Mouse (Mus musculus) liver, adult 2 months (tissue): Measurements from ENCODE around the gene D330020A13Rik. TPM values are rescaled to one million over a fixed set of nuclear protein-coding genes. Genes with fewer than 3 reads are reported as not detected.

Experiments used
- DNase-seq: peaks from one replicate; pipeline ENCODE4 v3.0.0-alpha.2; 2011; ENCODE audit warnings: low read depth, low spot score; ENCODE audit errors: extremely low read depth
- H3K27ac ChIP-seq: fragments of 200-500 bp; replicated peaks from 2 replicates; pipeline ENCODE4 v1.5.1; 2012; ENCODE audit warnings: low read depth, mild to moderate bottlenecking, control low read depth, inconsistent platforms, low read length; ENCODE audit not compliant: insufficient read depth
- H3K27me3 ChIP-seq: fragments of 200-500 bp; 2 replicates; pipeline ENCODE4 v1.6.1; 2012; ENCODE audit warnings: mild to moderate bottlenecking, moderate library complexity, low read length, inconsistent platforms; ENCODE audit not compliant: control insufficient read depth, insufficient read depth
- H3K36me3 ChIP-seq: fragments of 200-500 bp; 2 replicates; pipeline ENCODE4 v1.6.1; 2012; ENCODE audit warnings: low read length, inconsistent platforms; ENCODE audit not compliant: control insufficient read depth, insufficient read depth
- H3K4me1 ChIP-seq: fragments of 200-500 bp; 2 replicates; pipeline ENCODE4 v1.6.1; 2011; ENCODE audit warnings: low read length; ENCODE audit not compliant: control insufficient read depth, insufficient read depth
- H3K4me3 ChIP-seq: fragments of 200-500 bp; 2 replicates; pipeline ENCODE4 v1.5.1; 2011; ENCODE audit warnings: low read depth, mild to moderate bottlenecking, control low read depth, low read length, moderate library complexity; ENCODE audit not compliant: insufficient read depth
- H3K79me2 ChIP-seq: fragments of 200-500 bp; 2 replicates; pipeline ENCODE4 v1.6.1; 2012; ENCODE audit warnings: inconsistent platforms, mild to moderate bottlenecking, low read length, moderate library complexity; ENCODE audit not compliant: control insufficient read depth, insufficient read depth
- H3K9ac ChIP-seq: fragments of 200-500 bp; 2 replicates; pipeline ENCODE4 v1.6.1; 2012; ENCODE audit warnings: low read depth, mild to moderate bottlenecking, control low read depth, inconsistent platforms, low read length
- CTCF ChIP-seq: fragments of 200-500 bp; IDR thresholded peaks from 2 replicates; pipeline ENCODE4 v1.5.1; 2011; ENCODE audit warnings: low read depth, low read length, control low read depth
- POLR2A ChIP-seq: fragments of 200-500 bp; IDR thresholded peaks from 2 replicates; pipeline ENCODE4 v1.6.1; 2011; ENCODE audit warnings: low read length, control low read depth; ENCODE audit not compliant: insufficient read depth; ENCODE audit errors: extremely low read depth
- WGBS: fragments of 180-500 bp; shearing (Covaris S2); methylation state at CpG from one replicate; pipeline ENCODE4 v1.1.7; 2018; 5-methylcytosine and 5-hydroxymethylcytosine counted together
- polyA plus RNA-seq: library from polyadenylated mRNA; depleted of rRNA; stranded (reverse); fragments of >200 nt; gene quantifications from 2 replicates; pipeline ENCODE4 v1.2.3, GENCODE M21; 2012
- total RNA-seq: library from RNA; depleted of rRNA; stranded (reverse); fragments of >200 nt; gene quantifications from 2 replicates; pipeline ENCODE4 v1.2.3, GENCODE M21; 2014

Gene D330020A13Rik
- total and polyA plus RNA-seq, 2 experiments: not detected

DNA sequence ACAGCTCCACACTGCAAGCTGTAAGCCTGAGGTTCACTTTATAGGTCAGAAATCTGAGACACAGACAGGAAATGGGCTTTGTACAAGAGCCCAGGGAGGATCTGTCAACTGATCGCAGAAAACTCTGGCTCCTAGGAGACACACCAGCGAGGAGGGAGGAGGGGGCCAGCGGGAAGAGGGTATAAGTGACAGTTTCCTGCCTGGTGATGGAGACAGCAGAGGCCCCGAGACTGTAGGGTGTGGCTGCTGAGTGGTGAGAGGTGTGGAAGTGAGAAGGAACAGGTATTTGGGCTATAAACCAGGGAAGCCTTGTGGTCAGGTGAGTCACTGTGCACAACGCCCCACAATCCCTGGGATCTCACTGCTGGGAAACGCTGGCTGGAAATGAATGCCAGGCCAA, 30.0 kb upstream of the D330020A13Rik start:
- no peak overlapping the region for H3K27ac ChIP-seq
- H3K36me3 ChIP-seq: no peaks in the 10 kb centered on the region
- no peak overlapping the region for H3K4me3 ChIP-seq
- H3K79me2 ChIP-seq: no peaks in the 10 kb centered on the region
- no peak overlapping the region for H3K9ac ChIP-seq
- no peaks in the 10 kb centered on the region for H3K27me3 ChIP-seq
- WGBS: 52% methylated on average over 6 of the region's 6 CpGs
- TF ChIP-seq POLR2A (no peak), CTCF (no peak)
- no peaks in the 10 kb centered on the region for H3K4me1 ChIP-seq
- no peak for DNase-seq

DNA sequence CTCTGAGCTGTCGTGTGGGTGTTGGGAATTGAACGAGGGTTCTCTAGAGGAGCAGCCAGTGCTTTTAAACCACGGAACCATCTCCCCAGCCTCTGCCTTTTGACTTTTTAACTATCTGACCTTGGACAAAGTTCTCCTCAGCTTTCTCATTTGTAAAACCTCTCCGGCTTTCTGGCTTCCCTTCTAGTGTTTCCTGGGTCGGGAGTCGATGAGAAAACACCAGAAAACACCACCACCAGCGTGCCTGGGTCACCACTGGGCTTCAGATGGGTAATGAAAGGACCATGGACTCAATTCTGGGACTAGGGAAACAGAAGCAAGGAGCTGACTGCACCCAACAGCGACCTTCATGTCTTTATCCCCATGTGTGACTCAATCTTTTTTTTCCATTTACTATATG, 20.0 kb upstream of the D330020A13Rik start:
- TF ChIP-seq POLR2A (no peak), CTCF (no peak)
- H3K4me3 ChIP-seq: no peak overlapping the region
- H3K36me3 ChIP-seq: no peaks in the 10 kb centered on the region
- no peak for DNase-seq
- 52% methylated on average over 8 of the region's 8 CpGs for WGBS
- H3K79me2 ChIP-seq: no peaks in the 10 kb centered on the region
- no peak overlapping the region for H3K9ac ChIP-seq
- H3K27ac ChIP-seq: no peak overlapping the region
- H3K27me3 ChIP-seq: no peaks in the 10 kb centered on the region
- H3K4me1 ChIP-seq: no peaks in the 10 kb centered on the region; the same call in 1 of the 2 replicates

DNA sequence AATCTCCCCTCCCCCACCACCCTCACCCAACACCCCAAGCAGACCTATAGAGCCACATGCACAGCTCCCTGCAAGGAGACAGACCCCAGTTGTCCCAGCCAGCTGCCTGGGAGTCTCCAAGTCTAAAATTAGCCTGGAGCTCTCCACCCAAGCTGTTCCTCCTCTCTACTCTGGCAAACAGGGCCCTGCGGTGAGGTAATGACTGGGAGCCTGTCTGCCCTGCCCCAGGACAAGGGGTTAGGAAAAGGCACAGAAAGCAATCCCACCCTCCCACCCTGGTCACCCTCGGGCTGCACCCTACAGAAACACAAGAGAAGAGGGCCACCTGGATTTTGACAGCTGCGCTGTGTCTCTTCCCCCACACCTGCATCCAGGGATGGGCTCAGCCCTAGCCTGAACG, 19.3 kb upstream of the D330020A13Rik start:
- WGBS: 70% methylated on average over 4 of the region's 4 CpGs
- no peak for DNase-seq
- no peaks in the 10 kb centered on the region for H3K27me3 ChIP-seq
- H3K36me3 ChIP-seq: no peaks in the 10 kb centered on the region
- TF ChIP-seq CTCF: no peak
- no peak for TF ChIP-seq POLR2A
- no peak overlapping the region for H3K9ac ChIP-seq
- H3K4me3 ChIP-seq: no peak overlapping the region
- H3K4me1 ChIP-seq: no peaks in the 10 kb centered on the region; the same call in 1 of the 2 replicates
- no peak overlapping the region for H3K27ac ChIP-seq
- H3K79me2 ChIP-seq: no peaks in the 10 kb centered on the region

DNA sequence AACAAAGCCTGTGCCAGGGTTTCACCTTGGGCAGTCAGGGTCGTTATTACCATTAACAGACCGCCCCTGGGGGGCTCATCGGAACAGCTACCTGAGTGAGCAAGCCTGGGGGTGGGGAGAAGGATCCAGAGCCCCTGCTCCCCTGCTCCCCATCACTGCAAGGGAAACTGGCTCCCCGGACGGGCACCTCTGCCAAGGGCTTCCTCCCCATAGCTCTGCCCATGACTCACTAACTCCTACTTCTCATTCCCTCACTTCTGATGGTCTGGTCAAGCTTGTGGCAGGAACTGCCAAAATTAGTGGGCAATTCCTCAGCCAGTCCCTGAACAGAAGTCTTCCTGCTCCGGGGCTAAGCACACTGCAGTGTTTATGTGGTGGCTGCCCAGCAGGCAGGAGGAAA, 18.9 kb upstream of the D330020A13Rik start:
- Histone ChIP-seq H3K27ac (no peak overlapping the region), H3K36me3 (no peaks in the 10 kb centered on the region), H3K4me1 (no peaks in the 10 kb centered on the region; the same call in 1 of the 2 replicates), H3K9ac (no peak overlapping the region), H3K4me3 (no peak overlapping the region), H3K27me3 (no peaks in the 10 kb centered on the region), H3K79me2 (no peaks in the 10 kb centered on the region)
- DNase-seq: no peak
- TF ChIP-seq POLR2A (no peak), CTCF (no peak)
- WGBS: 64% methylated on average over 6 of the region's 6 CpGs

DNA sequence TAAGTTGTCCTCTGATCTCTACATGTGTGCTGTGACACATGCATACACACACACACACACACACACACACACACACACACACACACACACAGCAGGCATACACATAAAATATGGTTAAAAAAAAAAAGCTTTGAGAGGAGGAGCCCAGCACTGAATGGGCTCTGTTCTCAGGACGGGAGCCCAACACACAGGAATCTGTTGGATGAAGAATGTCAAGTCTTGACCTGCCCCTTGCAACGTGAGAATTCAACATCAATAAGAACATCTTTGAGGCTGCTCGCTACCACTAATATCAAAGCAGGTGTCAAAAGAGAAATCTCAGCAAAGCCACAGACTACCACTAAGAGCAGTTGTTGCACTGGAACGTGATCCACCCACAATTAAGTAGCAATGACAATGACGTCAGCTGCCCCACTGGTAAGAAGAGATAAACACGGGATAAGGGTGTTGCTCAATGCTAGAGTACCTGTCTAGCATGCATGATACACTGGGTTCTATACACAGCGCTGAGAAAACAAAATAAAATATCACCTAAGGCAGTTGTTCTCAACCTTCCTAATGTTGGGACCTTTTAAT, 17.2 kb upstream of the D330020A13Rik start:
- TF ChIP-seq CTCF (no peak), POLR2A (no peak)
- 73% methylated on average over 7 of the region's 7 CpGs for WGBS
- Histone ChIP-seq H3K27ac (no peak overlapping the region), H3K79me2 (no peaks in the 10 kb centered on the region), H3K36me3 (no peaks in the 10 kb centered on the region), H3K9ac (no peak overlapping the region), H3K4me1 (no peaks in the 10 kb centered on the region; the same call in 1 of the 2 replicates), H3K4me3 (no peak overlapping the region), H3K27me3 (no peaks in the 10 kb centered on the region)
- DNase-seq: no peak

DNA sequence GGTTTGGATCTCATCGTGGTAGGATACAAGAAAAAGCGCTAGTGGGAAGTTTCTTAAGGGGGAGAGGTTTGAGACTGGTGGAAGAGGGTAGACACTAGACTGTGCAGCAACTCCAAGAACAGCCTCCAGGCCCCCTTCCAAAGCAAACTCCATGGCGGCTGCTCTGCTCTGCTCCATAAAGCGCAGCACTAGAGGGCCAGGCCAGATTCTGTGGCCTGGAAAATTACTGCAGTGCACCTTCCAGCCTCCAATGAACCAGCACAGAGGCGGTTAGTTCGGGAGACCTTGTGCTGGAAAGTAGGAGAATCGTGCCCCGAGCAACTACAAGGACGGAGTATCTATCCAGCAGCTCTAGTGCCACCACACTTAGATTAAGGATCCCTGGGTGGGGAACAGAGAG, 6.9 kb upstream of the D330020A13Rik start:
- 89% methylated on average over 9 of the region's 9 CpGs for WGBS
- Histone ChIP-seq H3K9ac (no peak overlapping the region), H3K27me3 (no peaks in the 10 kb centered on the region), H3K79me2 (no peaks in the 10 kb centered on the region), H3K36me3 (no peaks in the 10 kb centered on the region), H3K4me3 (no peak overlapping the region), H3K27ac (no peak overlapping the region), H3K4me1 (no peaks in the 10 kb centered on the region)
- TF ChIP-seq CTCF (no peak), POLR2A (no peak)
- no peak for DNase-seq
